Mouse (Mus musculus): ENCODE measurements around the gene Zbtb7a.
A peak's percentile ranks its signal among the peaks of the same experiment; 100 is the strongest.

Gene Zbtb7a

DNA sequence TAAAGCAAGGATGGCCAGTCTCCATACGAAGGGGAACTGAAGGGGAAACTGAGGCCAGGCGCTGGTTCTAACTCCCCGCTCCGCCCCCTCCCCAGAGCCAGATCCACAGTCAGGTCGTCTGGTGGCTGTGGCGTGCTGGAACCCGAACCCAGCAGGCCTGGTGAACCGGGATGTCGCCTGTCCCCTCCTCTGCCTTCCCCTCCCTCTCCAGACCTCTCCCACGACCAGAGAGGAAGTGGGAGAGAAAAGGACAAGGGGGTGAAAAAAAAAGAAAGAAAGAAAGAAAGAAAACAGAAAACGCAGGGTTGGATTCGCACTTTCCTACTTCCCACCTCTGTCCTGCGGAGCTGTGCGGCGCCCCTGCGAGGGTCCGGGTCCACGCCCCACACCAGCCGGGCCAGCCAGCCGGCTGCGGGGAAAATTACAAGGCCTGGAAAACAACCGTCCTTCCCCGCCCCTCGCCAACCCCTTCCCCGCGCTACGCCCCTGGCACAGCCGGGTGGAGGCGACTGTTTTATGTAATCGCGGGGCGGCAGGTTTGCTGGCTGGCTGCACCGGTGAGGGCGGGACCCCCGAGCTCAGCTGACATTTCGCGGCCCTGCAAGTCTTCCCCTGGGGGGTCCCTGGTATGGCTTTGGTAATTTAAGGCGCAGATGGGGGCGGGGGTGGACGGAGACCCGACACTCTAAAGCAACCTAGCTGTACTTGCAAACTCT lies at the start of gene Zbtb7a:
TSS of gene Zbtb7a (plus strand) at position 255 of the 716 bp plus-strand sequence.
- peak; percentile 56 for DNase-seq

DNA sequence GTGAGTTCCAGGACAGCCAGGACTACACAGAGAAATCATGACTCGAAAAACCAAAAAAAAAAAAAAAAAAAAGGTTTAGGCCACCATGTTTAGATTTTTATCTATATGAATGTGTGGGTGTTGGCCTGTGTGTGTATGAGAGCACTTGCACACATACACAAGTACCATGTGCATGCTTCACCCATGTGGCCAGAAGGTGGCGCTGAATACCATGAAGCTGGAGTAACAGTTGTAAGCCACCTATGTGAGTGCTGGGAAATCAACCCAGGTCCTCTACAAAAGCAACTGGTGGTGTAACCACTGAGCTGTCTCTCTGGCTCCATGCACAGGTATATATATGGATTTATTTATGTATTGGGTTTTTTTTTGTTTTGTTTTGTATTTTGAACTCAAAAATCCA lies 48.0 kb upstream of the Zbtb7a start:
- peak; percentile 55 for DNase-seq

DNA sequence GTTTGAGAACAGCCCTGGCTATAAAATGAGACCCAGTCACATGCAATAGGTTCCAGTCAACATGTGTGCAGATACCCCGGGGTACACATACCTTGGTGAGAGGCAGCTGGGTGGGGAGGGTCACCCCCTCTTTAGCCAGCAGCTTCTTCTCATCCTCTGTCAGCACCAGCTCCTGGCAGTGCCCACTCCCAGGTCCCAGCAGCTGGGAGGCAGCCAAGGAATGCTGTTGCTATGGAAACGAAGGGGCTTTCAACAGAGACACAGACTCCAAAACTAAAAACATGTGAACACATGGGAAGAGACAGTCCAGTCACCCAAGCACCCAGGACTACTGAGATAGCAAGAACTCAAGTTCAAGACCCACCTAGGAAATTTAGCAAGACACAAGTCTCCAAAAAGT lies 45.8 kb upstream of the Zbtb7a start:
- no peak for DNase-seq

DNA sequence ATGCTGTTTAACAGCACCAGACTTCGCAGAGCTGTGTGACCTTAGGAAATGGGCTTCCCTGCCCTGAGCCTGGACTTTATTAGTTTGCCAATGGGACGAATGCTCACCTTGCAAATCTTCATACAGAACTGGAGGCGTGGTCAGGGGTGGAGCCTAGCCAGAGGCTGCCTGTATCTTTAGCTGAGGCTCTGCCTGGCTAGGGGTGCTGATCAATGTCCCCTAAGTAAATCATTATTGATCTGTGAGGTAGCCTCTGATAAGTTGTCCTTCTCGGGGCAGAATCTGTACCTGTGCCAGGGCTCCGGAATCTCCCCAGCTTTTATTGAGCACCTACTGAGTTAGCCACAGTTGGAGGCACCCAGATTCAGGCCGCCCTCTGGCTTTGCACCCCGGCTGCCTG lies 44.4 kb upstream of the Zbtb7a start:
- DNase-seq, result no peak

DNA sequence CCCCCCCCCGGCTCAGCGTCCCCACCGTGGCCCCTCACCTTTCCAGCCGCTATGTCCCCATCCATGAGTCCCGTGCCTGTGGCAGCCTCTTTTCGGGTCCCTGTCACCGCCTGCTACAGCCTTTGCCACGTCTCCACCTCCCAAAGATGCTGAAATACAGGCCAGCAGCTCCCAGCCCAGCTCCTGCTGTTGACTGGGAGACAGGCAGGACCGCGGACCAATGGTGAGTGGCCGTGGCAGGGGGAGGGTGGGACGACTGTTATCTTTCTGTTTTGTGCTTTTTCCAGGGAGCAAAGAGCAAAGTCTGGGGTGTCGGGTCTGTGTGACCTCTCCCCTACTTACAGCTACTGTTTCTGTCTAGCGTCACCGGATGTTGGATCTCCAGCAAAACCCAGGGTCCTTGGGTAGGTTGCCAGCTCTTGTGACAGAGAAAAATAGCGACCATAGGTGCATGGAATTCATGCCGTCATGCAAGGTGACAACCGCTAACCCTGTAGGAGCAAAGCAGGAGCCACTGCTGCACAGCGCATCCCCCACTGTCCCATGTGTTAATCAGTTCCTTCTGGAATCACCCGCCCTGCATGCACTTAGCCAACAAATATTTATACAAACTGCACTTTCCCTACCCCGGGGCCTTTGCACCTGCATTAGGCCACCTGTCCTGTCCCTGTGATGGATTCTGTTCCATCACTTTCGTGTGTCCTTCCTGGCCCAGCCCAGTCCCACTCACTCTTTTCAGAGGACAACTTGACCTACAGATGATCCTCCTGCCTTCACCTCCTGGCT lies 42.4 kb upstream of the Zbtb7a start:
- DNase-seq, result no peak

DNA sequence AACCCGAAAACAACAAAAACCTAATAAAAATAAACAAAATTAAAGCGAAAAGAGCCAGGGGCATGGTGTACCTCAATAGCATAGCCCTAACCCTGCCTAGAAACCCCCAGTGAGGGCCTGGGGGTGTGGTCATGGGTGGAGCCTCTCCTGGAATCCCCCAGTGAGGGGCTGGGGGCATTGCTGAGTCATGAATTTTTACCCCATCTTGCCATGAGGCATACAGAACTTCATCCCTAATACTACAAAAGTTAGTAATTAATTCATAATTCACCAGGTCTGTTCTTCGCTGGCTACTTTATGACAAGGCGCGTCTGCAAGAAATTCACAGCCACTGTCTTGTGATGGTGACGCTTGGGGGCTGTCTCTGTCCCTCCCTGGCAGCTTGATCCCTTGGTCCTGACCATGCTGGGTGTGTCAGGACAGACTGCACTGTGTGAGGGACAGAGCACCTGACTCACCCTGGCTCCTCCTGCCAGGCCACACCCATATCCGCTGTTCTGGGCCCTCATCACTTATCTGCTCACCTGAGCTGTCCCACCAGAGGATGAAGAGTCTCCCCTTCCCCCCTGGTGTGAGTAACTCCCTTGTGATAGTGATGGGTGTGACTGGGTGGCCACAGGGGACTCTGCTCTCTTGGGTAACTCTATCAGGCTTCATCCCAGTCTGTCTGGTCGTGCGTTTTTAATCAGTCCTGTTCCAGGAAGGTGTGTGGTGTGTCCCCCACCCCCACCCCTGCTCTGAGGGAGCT lies 39.9 kb upstream of the Zbtb7a start:
- DNase-seq, result no peak

DNA sequence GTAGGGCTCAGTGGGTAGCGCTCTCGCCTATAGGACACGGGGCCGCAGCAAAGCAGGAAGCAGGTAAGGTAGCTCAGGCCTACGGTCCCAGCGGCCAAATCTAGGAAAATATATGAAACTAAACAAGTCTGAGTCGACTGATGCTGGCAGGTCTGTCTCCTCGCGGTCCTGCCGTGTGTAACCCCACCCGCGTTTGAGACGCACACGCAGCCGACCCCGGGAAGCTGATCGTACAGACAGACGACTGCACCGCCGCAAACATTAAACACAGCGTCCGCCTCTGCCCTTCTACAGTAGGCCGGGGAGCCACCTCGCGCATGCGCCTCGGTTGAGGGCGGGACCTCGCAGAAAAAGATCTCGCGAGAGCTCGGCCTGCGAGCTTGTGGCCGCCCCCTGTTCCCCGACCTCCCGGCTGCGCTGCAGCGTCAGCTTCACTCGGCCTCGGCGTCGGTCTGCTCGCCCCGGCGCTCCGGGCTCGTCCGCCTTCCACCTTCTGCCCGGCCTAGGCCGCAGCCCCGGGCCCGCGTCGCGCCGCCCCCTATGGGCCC lies 29.4 kb upstream of the Zbtb7a start, which contains the start of gene Map2k2:
TSS of gene Map2k2 (plus strand) at position 351 of the 548 bp plus-strand sequence.
- peak; percentile 99 for DNase-seq

DNA sequence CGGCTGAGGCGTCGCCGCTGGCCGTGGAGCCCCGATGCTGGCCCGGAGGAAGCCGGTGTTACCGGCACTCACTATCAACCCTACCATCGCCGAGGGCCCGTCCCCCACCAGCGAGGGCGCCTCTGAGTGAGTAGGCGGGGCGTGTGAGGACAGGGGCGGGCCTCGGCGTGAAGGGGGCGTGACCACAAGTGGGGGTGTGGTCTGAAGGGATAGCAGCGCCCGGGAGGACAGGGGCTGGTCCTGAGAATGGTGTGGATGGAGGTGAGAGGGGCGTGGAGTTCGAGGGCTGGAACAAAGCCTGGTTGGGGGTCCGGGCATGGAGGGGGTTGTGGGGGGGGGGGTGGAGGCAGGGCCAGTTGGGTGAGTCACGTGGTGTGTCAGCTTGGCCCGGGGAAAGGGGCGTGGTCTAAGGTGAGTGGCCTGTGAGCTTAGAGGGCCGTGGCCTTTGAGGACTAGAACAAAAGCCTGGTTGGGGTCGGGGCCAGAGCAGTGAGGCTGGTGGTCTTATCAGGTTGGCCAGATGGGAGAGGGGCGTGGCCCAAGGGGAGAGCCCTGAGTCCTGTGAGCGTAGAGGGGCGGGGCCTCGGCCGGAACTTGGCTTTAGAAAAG lies 28.8 kb upstream of the Zbtb7a start:
- DNase-seq, result peak; percentile 90

DNA sequence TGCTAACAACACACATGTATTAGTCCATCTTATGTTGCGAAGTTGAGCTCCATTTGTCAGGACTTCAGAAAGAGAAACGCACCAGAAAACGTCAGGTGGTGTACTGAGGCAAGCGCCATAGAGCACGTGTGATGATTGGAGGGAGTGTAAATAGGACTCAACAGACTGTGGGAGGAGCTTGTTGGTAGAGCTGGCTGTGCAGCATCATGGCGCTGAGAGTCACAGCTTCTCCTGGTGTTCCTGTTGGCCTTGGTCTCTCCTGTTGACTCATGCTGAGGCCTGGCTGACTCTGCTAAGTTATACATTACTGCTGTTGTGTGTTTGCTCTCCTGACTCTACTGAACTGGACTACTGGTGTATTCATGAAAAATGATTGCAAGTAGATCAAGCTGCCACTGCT lies 22.1 kb upstream of the Zbtb7a start:
- no peak for DNase-seq

DNA sequence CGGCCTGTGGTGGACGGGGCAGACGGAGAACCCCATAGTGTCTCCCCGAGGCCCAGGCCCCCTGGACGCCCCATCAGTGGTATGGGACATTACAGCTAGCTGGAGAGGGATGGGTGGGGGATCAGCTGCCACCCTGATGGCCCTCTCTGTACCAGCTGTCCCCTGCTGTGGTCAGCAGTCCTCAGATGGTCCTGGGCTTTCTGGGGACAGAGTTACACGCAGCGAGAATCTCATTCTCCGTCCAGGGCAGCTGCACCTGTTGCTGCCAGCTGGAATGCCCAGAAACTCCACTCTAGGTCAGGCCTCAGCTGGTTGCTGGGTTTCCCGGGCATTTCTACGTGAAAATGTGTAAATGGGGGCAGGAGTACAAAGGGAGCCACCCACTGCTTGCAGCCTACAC lies 15.4 kb upstream of the Zbtb7a start:
- no peak for DNase-seq

DNA sequence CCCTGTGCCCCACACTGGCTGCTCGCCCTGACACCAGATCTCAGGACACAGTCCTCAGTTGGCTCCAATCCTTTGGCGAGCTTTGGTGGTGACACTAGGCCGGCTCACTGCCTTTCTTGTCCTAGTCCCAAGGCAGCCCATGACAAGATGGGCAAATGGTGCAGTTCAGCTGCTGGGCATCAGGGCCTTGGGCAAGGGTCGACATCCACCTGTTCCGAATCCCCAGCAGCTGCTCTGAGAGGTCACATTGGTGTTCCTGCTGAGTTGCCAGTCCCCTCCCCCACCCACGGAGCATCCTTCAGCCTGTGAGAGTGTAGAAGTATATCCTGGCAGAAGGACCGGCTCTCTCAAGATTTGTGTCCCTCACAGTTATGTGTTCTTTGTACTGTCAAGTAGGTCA lies 14.4 kb upstream of the Zbtb7a start:
- no peak for DNase-seq

DNA sequence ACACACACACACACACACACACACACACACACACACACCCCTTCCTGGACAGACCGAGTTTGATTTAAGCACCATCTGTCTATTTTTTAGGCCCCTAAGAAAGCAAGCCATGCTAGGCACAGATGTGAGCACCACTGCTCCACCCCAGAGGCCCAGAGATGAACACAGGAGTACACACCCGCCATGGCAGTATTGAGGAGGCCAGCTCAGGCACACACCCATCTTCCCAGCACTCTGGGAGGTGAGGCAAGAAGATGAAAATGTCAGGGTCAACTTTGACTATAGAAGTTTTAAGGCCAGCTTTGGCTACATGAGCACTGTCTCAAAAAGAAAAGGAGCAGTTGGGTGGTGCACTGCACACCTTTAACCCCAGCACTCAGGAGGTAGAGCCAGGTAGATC lies 12.1 kb upstream of the Zbtb7a start:
- no peak for DNase-seq

DNA sequence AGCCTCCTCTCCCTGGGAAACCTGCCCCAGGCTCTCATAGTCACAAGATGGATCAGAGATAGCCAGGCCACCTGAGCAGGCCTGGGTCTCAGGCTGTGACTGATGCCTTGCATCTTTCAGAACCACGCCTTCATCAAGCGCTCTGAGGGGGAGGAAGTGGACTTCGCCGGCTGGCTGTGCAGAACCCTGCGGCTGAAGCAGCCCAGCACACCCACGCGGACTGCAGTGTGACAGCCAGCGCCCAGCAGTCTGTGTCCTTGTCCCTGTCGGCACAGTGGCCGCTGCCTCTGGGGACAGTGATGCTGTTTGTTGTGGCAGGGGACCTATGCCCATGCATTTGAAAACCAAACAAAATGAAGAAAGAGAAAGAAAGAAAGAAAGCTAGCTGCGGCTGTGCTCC lies 11.5 kb upstream of the Zbtb7a start:
- DNase-seq, result no peak

DNA sequence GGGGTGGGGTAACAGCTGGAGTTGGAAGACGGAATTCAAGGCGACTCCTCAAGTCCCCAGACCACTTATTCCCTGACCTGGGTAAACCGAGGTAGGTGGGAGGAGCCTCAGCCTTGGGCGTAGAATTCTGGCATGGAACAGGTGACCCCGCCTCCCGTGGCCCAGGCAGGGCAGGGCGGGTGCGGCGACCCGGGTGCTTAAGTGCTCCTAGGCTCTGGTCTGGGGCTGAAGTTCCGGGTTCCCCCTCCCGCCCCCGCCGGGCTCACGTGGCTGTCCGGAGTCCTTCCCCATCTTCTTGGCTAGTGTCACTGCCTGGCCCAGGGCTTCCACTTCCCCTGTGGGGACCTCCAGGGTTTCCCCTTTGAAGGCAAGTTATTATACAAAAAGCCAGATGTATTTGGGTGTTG lies 836 bp upstream of the Zbtb7a start:
- DNase-seq, result peak; percentile 49

DNA sequence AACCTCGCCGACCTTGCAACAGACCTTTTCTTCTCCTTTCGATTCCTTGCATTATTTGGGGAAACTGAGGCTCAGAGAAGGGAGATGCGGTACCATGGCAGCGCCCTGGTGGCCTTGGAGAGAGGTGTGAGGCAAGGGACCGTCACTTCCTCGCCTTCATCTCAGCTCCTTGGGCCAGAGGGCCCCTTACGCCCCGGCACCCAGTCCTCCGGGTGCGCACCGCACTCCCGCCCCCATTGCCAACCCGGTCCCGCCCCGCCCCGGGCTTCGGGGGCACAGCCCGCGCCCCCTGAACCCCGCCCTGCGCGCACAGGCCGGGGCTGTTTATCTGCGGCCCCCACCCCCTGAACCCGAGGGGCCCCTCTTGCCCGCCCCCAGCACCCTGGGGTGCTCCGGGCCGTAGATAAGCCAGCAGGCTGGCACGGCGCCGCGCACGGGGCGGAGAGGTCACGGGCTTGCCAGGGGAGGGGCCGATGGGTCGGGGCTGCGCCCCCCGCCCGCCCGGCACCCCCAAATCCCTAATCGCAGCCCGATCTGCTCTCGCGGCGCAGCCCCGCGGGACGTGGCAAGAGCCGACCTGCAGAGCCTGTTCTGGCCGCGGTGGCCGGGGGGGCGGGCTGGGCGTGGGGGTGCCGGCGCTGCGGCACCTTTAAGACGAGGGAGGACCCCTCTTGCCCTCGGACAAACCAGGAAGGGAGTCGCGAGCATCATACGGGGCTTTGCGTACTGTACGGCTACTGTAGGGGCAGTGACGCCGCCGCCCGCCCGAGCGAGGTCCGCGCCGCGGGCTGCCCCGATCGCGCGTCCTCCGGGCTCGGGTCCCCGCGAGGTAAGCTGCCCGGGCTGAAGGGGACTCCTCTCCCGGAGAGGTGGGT lies 1.0 kb downstream of the Zbtb7a start:
- DNase-seq, result peak; percentile 74

DNA sequence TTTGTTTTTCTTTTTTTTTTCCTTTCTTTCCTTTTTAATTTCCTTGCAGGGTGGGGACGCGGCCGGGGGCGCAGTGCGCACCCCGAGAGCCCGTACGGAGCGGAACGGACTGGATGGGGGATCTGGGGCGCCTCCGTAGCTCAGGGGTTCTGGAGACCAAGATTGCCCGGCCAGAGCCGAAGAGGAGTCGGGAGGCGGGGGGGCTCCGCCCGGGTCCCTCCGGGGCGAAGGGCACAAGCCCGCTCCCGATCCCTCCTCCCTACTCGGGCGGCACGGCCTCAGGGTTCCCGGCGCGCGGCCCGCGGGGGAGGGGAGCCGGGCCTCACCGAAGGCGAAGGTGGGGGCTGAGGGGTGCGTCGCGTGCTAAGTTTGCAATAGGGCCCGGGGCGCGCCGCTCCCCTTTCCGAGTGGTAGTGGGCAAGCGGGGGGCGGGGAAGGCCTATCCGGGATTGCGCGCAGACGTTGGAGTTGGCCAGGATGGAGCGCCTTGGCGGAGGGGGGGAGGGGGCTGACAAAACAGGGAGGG lies 1.7 kb downstream of the Zbtb7a start:
- peak; percentile 90 for DNase-seq

DNA sequence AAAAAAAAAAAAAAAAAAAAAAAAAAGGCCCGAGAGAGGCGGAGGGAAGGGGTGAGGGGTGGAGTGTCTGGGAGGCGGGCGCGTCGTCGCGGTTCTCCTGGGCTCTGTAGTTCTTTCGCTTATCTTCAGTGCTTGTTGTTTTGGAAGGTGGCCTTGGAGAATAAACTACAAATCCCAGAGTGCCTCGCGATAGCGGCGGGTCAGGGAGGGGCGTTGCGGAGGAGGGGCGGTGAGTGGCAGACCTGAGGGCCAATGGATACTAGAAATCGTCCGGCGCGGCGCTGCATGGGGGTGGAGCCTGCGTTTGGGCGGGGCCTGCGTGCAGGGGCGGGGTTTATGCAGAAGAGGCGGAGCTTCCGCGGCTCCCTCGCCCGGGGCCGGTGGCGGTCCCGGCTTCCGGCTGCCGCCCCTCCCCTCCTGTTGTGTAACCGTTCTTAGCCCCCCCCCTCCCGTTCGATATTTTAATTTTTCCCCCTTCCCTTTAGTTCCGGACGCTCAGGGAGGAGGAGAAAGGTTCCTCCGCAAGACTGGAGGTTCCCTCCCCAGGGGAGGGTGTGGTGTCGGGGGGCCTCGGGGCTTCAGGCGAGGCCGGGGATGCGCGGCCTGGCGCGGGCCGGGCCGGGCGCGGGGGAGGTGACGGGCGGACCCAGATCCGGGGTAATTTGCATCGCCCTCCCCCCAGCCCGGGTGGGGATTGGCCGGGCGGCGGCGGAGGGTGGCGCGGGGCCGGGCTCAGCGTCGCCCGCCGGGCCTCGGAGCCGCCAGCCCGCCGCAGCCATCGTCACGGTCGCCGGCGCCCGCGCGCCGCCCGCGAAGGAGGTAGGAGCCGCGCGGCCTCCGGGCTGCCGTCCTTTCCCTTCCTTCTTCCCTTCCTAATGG lies 2.5 kb downstream of the Zbtb7a start:
- DNase-seq, result peak; percentile 99

DNA sequence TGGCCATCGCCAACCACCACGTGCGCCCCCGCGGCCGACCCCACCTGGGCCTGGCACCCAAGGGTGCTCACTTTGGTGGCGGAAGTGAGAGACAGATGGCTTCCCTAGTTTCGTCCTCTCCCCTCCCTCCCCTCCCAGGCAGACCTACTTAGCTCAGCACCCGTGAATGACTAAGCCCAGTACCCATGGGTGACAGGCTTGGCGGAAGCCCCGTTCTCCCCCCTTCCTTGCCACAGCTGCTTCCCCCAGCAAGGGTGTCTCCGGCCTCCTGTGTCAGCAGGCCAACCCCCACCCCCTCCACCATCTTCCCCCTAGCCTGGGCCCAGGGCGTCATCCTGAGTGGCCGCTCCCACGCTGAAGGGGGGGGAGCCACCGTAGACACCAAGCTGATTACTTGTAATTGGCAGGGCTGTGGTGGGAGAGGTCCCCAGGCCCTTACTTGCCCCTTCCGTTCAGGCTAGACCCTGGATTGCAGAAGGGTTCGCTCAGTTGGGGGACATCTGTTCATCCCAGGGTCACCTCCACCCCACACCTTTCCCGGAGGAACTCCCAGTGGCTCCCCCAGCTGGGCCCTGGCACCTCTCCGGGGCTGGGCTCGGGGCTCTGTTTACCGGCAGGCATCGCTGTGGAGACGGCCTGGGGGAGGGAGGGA lies 3.2 kb downstream of the Zbtb7a start:
- no peak for DNase-seq

DNA sequence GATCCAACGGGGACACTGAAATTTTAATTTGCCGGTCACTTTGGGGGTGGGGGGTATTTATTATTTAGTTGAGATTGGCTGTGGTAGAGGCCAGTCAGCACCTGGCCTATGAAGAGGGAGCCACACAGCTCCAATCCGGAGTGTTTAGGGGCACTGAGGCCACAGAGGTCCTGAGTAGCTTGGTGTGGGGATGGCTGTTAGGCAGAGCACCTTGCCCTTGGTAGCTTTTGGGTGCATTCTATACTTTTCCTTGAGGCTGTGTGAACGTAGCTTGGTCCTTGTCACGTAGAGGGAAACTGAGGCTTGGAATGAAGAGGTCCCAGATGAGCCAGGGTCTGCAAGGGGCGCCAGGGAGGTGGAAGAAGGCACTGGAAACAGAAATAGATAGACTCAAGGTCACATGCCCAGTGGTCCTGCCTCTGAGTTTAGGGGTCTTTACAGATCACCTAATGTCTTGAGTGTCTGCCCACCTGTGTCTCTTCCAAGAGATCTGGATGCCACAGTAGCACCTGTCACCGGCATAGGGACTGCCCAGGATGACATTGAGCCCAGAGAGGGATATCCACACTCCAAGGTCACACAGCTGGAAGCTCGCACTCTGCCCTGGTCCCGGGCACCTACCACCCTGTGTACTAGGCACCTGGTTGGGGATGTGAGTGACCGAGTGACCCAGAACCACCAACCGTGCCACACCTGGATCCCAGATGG lies 4.0 kb downstream of the Zbtb7a start:
- no peak for DNase-seq

DNA sequence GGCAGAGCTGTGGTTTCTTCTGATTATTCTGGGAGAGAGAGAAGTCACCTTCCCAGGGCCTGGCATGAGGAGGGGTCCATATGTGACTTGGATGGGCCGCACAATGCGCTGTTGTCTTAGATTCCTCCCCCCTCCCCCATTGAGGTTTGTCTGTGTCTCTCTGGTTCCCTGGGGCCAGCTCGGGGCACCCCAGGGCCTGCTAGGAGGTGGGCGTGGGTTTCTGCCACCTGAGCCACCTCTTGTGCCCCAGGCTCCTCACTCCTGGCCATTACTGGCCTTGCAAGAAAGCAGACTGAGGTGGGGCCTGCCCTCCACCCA lies 4.5 kb downstream of the Zbtb7a start:
- DNase-seq, result no peak

Data from thymus, postnatal 14 days (tissue).